Mouse (Mus musculus) heart, postnatal 0 days (tissue): ENCODE results near the gene Hoxa3. TPM values are rescaled to one million over a fixed set of nuclear protein-coding genes. Genes with fewer than 3 reads are reported as not detected.

Source experiments
- ATAC-seq: fragments of 200-750 bp; cut with Nextera tagmentation; 2 replicates; pipeline ENCODE4 v1.8.0; 2017; ENCODE audit warnings: low read depth, moderate number of reproducible peaks, moderate library complexity; ENCODE audit not compliant: insufficient read depth
- DNase-seq: peaks from one replicate; pipeline ENCODE4 v3.0.0-alpha.2; 2016; ENCODE audit warnings: low spot score
- H3K27ac ChIP-seq: fragments of 300-500 bp; sonication (generic); 2 replicates; pipeline ENCODE4 v1.5.1; 2014; ENCODE audit warnings: low read depth, mild to moderate bottlenecking
- H3K27me3 ChIP-seq: fragments of 300-500 bp; sonication (generic); 2 replicates; pipeline ENCODE4 v1.6.1; 2014; ENCODE audit warnings: low read length, mixed read lengths; ENCODE audit not compliant: control insufficient read depth, insufficient read depth
- H3K36me3 ChIP-seq: fragments of 300-500 bp; sonication (generic); replicated peaks from 2 replicates; pipeline ENCODE4 v1.6.1; 2014; ENCODE audit warnings: low read length, mixed read lengths; ENCODE audit not compliant: control insufficient read depth, insufficient read depth
- H3K4me1 ChIP-seq: fragments of 300-500 bp; sonication (generic); 2 replicates; pipeline ENCODE4 v1.6.1; 2014; ENCODE audit warnings: antibody characterized with exemption; ENCODE audit not compliant: control insufficient read depth, insufficient read depth
- H3K4me2 ChIP-seq: fragments of 300-500 bp; sonication (generic); 2 replicates; pipeline ENCODE4 v1.6.1; 2014; ENCODE audit warnings: low read depth, mild to moderate bottlenecking, low read length, moderate library complexity
- H3K4me3 ChIP-seq: fragments of 300-500 bp; sonication (generic); 2 replicates; pipeline ENCODE4 v1.5.1; 2014; ENCODE audit warnings: low read depth, low read length
- H3K9ac ChIP-seq: fragments of 300-500 bp; sonication (generic); replicated peaks from 2 replicates; pipeline ENCODE4 v1.6.1; 2014; ENCODE audit warnings: low read depth, low read length, mixed read lengths
- H3K9me3 ChIP-seq: fragments of 300-500 bp; sonication (generic); replicated peaks from 2 replicates; pipeline ENCODE4 v1.6.1; 2016; ENCODE audit warnings: low read length; ENCODE audit not compliant: control insufficient read depth
- CTCF ChIP-seq: IDR thresholded peaks from 2 replicates; pipeline ENCODE4 v1.5.1; 2016; ENCODE audit warnings: antibody characterized with exemption, control low read depth, low read depth
- EP300 ChIP-seq: IDR thresholded peaks from 2 replicates; pipeline ENCODE4 v1.6.1; 2016; ENCODE audit warnings: antibody characterized with exemption, low read depth
- WGBS: fragments of 180-500 bp; shearing (Covaris S2); extraction: QIAGEN DNeasy Blood & Tissue Kit; methylation state at CpG from one replicate; pipeline ENCODE4 v1.1.7; 2014; 5-methylcytosine and 5-hydroxymethylcytosine counted together
- polyA plus RNA-seq: library from polyadenylated mRNA; unstranded; fragments of >200 nt; fragmentation: Nextera tagmentation; extraction: Ambion mirVana; gene quantifications from 2 replicates; pipeline ENCODE4 v1.2.1, GENCODE M21; 2015
- total RNA-seq: library from RNA; depleted of rRNA; stranded (reverse); fragments of >200 nt; gene quantifications from 2 replicates; pipeline ENCODE4 v1.2.3, GENCODE M21; 2014; ENCODE audit warnings: low replicate concordance

The Hoxa3 gene
- total and polyA plus RNA-seq, 2 experiments from 2014 or later = 0.37 TPM; not detected in 1

- H3K4me3 ChIP-seq = no peak overlapping the region
- H3K27me3 ChIP-seq = peaks cover 99% of the 10 kb centered on the region
- no peak overlapping the region for H3K27ac ChIP-seq
- H3K9ac ChIP-seq = no peak overlapping the region
- 0 out of 2 replicates have a peak, but pooled peaks cover 3% of the 10 kb centered on the region for H3K4me1 ChIP-seq
- H3K4me2 ChIP-seq = no peak overlapping the region
- TF ChIP-seq EP300 = no peak
- no peak for TF ChIP-seq CTCF
- H3K9me3 ChIP-seq = no peaks in the 10 kb centered on the region
- no peaks in the 10 kb centered on the region for H3K36me3 ChIP-seq
- WGBS = 28% methylated on average over 6 of the region's 6 CpGs
- ATAC-seq (no peak), DNase-seq (no peak)
Measured at GRCm38 (mm10) chr6:52235866-52236265, 22.7 kb upstream of the Hoxa3 start.

DNA sequence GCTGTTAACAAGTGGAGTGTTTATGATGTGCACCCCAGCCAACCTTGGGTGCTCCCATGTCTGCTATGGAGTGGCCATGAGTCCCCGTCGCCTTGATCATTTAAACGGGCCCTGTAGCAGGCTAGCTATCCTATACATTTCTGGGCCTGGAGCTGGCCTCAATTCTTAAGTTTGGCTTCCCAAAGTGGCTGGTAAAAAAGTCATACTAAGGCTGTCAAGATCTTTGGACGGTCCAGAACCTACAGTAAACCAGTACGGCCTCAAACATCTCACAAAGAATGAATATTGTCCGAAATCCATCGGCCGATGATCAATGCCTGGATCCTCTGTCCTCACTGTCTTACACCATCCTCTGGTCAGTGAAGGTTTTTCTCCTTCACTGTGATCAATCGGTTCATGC lies 22.1 kb upstream of the Hoxa3 start:
- Histone ChIP-seq H3K4me3 (peak overlapping the region; percentile 19; the same call in 1 of the 2 replicates), H3K36me3 (no peaks in the 10 kb centered on the region), H3K4me2 (no peak overlapping the region), H3K27me3 (peaks cover 99% of the 10 kb centered on the region), H3K9ac (no peak overlapping the region), H3K4me1 (0 out of 2 replicates have a peak, but pooled peaks cover 3% of the 10 kb centered on the region), H3K27ac (no peak overlapping the region), H3K9me3 (no peaks in the 10 kb centered on the region)
- WGBS = 37% methylated on average over 9 of the region's 9 CpGs
- ATAC-seq = no peak
- TF ChIP-seq EP300 = no peak
- TF ChIP-seq CTCF = no peak
- DNase-seq = no peak

DNA sequence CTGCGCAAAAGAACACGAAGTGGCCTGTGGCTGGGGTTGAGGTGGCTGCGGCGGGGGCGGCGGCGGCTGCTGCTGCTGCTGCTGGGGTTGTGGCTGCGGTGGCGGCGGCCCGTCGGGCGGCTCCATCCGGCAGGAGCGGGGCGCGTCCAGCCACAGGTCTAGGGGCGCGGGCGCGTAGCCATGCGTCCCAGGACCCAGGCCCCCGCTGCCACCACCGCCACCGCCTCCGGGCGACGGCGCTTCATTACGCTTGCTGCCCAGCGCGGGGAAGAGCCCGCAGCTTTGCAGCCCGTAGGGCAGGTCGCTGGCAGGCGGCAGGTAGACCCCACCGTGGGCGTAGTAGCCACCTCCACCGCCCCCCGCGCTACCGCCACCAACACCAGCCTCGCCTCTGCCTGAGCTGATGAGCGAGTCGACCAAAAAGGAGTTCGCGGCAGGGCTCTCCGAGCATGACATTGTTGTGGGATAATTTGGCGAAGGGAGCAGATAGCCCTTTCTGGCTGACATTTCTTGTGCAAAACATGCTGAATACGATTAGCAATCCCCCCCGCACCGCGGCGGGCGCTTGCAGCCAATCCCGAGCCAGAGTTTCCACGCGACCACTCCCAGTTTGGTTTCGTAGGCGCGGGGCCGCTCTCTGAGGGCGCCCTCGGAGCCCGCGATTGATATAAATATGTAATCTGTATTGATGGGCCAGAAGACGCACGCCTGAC lies 21.4 kb upstream of the Hoxa3 start:
- no peak overlapping the region for H3K9ac ChIP-seq
- peak overlapping the region; percentile 19; the same call in 1 of the 2 replicates for H3K4me3 ChIP-seq
- no peak overlapping the region for H3K4me2 ChIP-seq
- H3K36me3 ChIP-seq = no peaks in the 10 kb centered on the region
- ATAC-seq (no peak), DNase-seq (no peak)
- no peak overlapping the region for H3K27ac ChIP-seq
- WGBS = 1% methylated on average over 60 of the region's 68 CpGs
- H3K9me3 ChIP-seq = no peaks in the 10 kb centered on the region
- H3K4me1 ChIP-seq = no peaks in the 10 kb centered on the region
- H3K27me3 ChIP-seq = peaks cover 99% of the 10 kb centered on the region
- TF ChIP-seq CTCF = no peak
- no peak for TF ChIP-seq EP300

GRCm38 (mm10) chr6:52233546-52234427 lies 20.7 kb upstream of the Hoxa3 start:
- Histone ChIP-seq H3K27me3 (peaks cover 99% of the 10 kb centered on the region), H3K9me3 (no peaks in the 10 kb centered on the region), H3K27ac (no peak overlapping the region), H3K4me3 (peak overlapping the region; percentile 19; the same call in 1 of the 2 replicates), H3K4me1 (no peaks in the 10 kb centered on the region), H3K9ac (no peak overlapping the region), H3K36me3 (no peaks in the 10 kb centered on the region), H3K4me2 (no peak overlapping the region; the same call in 1 of the 2 replicates)
- ATAC-seq = peak; percentile 30; the same call in 1 of the 2 replicates
- 2% methylated on average over 66 of the region's 70 CpGs for WGBS
- no peak for DNase-seq
- TF ChIP-seq EP300 (no peak), CTCF (no peak)

- Histone ChIP-seq H3K9ac (no peak overlapping the region), H3K36me3 (no peaks in the 10 kb centered on the region), H3K4me3 (0 out of 2 replicates have a peak overlapping the region, but pooled peaks have one; percentile 6), H3K27me3 (peaks cover 98% of the 10 kb centered on the region), H3K9me3 (no peaks in the 10 kb centered on the region), H3K27ac (no peak overlapping the region), H3K4me1 (no peaks in the 10 kb centered on the region), H3K4me2 (no peak overlapping the region)
- DNase-seq (no peak), ATAC-seq (no peak)
- WGBS = 2% methylated on average over 23 of the region's 23 CpGs
- TF ChIP-seq CTCF = no peak
- TF ChIP-seq EP300 = no peak
Measured at GRCm38 (mm10) chr6:52232984-52233545, 19.9 kb upstream of the Hoxa3 start.
